Mouse (Mus musculus) cerebellum, adult 18-20 months (tissue): Measurements from ENCODE around the gene Lrrc75b.

Experiments used
- DNase-seq, 2 experiments: peaks; one replicate each; pipeline ENCODE4 v3.0.0; 2021

Lrrc75b gene

DNA sequence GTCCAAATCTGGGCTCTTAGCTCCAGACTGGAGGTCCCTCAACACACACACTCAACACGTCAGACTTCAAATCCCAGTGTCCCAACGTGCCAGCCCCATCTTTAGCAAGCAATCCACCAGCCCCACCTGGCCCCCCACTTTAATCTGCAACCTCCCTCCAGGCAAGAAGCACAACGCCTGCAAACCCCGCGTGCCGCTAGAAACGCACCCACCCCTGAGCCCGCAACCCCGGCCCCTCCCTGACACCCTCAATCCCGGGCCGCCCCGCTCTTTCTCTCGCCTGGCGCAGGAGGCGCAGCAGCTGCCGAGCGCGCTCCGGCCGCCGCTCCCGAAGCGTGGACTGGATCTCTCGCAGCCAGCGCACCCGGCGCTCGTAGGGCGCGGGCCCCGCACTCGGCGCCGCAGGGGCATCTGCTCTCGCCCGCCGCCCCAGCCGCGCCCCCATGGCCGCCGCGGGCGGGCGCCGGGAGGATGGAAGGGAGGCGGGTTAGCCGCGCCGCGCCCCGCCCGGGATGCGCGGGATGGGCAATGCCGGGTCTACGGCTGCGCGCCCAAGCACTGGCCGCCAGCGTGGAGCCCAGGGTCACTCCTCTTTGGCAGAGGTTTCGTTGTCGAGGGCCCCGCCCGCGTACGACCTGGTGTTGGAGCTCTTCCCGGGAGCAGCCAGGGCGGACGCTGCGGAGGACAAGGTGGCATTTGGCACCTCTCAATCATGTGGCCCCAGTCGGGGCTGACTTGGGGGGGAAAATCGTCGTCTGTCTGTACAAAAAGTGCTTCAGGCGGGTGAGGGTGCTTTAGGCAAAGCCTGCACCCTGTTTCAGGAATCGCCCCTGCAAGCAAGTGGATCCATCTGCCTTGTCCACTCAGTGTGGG lies at the start of gene Lrrc75b:
Gene Lrrc75b, minus strand, starts transcription at position 655 of the 873 bp plus-strand sequence.
- DNase-seq = peak; percentile 80 to 84

DNA sequence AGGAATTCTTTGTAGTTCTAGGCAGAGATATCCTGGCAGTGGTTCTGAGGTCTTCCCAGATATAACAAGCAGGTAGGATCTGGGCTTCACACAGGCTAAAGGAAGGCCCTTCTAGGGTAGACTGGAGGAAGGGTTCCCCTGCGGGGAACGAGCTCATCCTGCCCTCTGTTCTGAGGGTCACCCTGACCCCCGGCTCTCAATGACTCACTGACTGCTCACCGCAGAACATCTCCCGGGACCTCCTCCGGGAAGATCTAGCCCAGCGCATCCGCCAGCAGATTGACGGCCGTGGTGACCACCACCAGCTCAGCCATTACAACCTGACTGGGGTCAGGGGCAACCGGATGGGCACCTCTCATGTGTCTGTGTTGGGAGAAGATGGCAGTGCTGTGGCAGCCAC lies 48.8 kb upstream of the Lrrc75b start:
- no peak for DNase-seq

DNA sequence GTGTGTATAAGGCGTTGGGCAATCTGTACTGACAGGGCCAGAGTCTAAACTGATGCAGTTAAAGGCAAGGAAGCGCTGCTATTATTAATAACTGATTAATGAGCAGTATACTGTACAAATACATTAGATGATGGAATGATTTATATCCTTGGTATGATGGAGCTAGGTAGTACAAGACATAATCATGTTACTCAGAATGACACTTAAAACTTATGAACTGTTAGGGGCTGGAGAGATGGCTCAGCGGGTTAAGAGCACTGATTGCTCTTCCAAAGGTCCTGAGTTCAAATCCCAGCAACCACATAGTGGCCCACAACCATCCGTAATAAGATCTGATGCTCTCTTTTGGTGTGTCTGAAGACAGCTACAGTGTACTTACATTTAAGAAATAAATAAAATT lies 47.1 kb upstream of the Lrrc75b start:
- DNase-seq = no peak

DNA sequence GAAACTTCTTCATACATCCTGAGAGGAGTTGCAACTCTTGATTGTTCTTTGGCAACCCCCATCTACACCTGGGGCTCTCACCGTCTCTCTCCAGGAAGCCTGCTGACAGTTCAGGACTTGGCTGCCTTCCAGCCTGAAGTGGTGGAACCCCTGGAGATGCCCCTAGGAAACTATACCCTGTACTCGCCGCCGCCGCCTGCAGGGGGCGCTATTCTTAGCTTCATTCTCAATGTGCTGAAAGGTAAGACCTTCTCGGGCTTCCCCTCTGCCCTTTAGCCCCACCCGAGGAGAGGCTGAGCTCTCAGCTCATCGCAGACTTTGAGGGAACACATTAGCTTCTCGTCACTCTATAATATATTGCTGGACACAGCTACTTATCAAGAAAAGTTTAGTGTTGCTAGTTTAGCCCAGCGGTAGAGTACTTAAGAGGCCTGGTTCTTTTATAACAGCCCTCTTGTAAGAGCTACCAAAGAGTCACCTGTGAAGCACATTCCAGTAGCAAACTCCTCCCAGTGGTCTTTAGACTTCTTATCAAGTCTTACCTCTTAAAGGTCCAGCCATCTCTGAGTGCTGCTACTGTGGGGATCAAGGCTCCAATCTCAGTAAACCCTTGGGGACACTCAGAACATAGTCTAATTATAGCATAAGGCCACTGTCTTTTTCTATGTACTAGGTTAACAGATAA lies 45.2 kb upstream of the Lrrc75b start:
- no peak for DNase-seq

DNA sequence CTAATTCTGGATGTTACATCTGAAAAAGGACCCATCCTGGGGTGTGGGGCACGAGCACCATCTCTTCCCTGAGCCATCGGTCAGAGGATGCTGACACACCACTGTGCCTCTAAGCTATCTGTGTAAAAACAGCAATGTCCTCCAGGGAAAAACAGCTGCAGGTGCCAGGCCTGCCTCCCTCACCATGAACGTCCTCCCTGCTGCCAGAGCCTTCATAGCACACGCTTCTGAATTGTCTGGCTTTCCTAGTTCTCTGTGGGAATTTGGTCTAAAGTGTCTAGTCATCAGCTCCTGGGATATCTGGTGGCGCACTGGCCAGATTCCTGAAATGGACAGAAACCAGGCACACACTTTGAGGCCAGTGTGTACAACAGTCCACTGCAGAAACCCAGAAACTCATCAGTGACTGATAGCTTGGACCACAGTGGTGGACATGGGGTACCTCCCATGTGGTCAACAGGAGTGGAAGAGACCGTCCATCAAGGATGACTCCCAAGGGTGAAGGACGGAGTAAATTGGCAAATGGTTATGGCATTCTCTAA lies 40.1 kb upstream of the Lrrc75b start:
- DNase-seq = no peak

DNA sequence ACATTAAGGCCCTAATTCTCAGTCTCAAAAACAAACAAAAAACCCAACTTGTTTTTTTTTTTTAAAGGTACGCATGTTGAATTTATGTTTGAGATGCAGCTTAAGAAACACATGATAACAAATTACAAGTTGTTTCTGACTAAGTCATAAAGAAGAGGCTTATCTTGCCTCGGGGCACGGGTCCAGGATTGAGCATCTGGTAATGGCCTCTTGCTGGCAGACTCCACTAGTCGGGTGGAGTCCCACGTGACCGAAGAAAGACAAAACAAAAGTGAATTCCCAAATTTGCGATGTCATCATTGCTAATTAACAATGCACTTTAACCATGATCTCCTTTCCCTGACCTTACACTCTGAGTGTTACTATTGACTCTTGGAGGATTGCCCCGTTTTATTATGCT lies 35.9 kb upstream of the Lrrc75b start:
- DNase-seq = peak; percentile 48 to 54

DNA sequence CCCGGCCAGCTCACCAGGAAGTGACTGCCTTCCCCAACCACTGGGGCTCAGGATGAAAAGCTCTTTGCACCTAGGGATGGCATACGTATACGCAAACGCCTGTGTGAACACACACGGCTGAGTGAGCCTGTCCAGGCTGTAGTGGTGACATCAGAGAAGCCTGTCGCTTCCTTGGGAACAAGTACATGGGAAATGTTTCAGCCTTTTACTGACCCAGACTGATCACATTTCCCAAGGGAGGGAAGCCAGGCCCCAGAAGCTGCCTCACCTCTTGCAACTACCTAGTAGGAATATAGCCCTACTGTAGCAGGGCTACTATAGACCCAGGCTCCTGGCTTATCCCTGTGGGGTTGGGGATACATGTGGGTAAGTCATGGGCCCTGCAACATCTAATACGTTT lies 32.5 kb upstream of the Lrrc75b start:
- DNase-seq = no peak

DNA sequence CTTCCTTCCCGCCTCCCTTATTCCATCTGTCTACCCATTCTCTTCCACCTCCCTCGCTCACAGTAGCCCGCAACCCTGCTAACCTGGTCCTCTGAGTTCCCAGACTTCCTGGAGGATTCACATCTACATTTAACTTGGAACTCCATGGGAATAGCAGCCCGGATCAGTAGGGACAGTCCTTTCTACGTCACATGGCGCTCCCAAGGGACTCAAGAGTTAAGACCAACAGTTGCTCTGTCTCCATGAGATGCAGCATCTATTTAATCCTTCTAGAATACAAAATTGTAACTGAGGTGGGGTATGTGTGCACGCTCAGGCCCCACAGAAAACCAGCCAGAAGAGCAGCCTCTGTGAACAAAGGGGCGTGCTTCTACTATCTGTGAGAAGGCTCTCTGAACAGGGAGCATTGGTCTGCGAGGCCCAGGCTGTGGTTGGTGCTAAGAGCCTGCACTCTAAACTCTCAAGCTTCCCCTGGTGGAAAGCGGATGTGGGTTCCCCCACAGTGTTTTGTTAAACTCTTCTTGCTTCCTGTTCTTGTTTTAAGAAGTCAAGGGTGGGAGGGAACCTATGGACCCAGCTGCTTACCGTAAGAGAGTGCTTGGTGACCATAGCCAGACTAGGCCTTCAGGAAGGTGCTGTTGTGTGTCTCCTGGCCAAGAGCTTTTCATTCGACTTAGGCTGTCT lies 31.2 kb upstream of the Lrrc75b start:
- DNase-seq = no peak

DNA sequence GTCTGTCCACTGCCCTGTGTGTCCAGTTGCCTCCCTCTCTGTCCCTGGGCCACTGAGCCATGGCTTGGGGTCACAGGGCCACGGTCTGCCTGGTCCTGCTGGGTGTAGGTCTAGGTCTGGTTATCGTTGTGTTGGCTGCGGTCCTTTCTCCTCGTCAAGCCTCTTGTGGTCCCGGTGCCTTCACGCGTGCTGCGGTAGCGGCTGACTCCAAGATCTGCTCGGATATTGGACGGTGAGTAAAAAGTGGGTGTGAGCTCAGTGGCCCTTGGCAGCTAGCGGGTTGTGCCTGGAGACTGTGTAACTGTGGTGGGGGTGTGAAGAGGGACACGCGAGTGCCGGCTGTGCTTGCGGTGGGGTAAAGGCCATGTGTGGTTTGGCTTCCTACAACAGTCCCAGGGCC lies 29.5 kb upstream of the Lrrc75b start:
- no peak for DNase-seq

DNA sequence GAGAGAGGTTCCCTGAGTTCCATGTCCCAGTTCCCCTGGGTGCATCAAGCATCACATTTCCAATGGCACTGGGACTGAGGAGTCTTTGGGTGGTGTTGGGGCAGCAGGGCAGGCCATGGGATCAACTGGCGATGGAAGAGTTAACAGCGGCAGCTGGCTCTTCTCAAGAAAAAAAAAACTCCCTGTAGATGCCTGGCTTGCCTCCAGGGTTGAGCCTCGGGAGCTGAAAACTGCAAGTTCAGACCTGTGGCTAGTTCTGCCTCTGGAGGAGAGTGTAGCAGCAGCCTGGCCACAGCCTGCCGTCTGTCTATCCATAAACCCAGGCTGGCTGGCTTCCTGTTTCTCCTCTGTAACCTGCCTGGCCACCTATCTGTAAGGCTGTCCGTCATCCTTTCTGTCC lies 29.0 kb upstream of the Lrrc75b start, which contains the start of gene Ggt5:
Gene Ggt5, plus strand, starts transcription at position 212 of the 400 bp plus-strand sequence.
- no peak for DNase-seq

DNA sequence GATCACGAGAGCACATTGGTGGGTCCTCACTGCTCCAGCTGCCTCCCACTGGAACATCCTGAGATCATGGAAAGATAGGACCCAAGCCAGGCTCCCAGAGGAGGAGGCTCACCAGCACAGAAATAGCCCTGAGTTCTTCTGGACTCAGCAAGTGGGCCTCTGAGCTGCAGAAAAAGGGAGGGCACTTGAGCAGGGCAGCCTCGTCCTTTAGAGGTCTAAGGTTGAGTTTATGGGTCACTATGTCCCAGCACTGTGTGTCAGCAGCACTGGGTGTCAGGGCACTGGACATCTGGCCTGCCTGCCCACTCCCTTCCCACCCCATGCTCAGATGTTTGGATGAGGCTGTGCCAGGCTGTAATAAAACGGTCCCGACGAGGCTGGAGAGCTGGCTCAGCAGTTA lies 28.2 kb upstream of the Lrrc75b start:
- DNase-seq = no peak

DNA sequence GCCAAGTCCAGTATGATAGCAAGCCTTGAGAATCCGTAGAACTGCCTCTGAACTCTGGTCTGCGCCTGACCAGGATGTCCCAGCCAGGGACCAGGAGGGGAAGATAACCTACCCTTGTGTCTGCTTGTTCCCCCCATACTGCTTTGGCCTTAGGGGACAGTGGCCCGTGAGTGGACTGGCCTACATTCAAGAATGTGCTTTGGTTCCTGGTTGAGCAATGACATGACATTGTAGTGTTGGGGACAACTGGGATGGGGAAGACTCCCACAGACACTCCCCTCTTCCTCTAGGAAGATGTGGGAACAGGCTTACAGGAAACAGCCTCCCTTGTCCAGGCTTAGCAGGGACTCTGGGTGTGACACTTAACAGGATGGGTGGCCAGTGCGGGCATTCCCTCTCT lies 27.7 kb upstream of the Lrrc75b start:
- DNase-seq = no peak

DNA sequence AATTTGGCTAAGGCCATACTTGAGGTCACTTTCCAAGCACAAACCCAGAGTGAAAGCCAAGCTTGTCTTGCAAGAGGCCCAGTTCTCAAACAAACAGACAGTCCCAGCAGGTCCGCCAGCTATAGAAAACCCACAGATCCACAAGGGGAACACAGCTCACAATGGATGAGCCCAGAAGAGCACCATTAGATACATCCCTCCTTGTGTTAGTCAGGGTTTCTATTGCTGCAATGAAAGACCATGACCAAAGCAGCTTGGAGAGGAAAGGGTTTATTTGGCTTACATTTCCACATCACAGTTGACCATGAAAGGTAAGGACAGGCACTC lies 26.4 kb upstream of the Lrrc75b start:
- DNase-seq = no peak

DNA sequence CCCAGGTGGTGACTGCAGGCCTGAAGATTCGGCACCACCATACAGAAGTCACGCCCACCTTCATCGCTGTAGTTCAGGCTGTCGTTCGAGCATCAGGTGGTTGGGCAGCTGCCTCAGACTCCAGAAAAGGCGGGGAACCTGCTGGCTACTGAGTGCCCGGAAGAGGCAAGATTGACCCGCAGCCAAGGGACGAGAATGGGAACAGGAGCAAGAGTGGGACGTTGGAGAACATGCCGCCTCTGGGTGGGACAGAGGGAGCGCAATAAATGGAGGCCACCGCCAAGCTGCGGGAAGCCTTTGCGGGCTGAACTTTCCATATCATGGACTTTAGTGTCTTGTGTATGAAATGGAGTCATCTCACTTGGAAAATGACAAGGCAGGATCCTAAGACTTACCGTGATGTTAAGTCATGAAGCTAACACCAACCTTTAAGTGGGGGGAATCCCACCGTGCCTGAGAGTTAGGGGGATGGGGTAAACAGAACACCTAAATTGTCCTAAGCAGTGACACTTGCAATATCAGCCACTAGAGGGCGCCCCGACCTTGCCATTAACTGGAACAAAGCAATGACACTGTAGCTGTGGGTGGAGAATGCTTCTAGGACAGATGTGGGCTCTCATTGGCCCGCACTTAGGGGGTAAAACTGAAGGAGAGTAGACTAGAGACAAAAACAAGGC lies 25.9 kb upstream of the Lrrc75b start:
- peak; percentile 83 to 91 for DNase-seq

DNA sequence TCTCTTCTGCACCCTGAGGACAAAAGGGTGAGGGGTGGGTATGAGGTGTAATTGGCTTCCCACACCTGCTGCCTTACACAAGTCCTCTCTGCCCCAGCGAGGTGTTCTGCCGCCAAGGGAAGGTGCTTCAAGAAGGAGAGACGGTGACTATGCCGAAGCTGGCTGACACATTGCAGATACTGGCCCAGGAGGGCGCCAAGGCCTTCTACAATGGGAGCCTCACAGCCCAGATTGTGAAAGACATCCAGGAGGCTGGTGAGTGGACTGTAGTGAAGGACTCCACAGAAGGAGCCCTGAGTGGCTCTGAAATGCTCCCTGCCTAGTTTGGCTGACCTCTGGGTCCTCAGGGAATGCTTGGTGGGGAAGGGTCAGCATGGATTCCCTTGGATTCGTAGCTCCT lies 19.0 kb upstream of the Lrrc75b start:
- DNase-seq = no peak

DNA sequence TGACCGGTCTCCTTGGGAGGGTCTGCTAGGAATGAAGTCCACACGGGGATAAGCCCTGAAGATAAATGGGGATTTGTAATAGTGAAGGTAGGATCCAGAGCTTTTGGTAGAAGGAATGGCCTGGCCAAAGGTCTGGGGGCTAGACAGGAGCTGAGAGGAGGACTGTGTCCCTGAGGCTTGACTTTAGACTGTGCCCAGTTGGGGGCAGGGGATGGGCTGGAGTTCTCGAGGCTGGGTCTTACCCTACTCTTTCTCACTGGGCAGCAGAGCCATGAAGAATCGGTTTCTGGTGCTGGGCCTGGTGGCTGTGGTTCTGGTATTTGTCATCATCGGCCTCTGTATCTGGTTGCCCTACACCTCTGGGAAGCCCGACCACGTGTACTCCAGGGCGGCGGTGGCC lies 13.8 kb upstream of the Lrrc75b start:
- no peak for DNase-seq

DNA sequence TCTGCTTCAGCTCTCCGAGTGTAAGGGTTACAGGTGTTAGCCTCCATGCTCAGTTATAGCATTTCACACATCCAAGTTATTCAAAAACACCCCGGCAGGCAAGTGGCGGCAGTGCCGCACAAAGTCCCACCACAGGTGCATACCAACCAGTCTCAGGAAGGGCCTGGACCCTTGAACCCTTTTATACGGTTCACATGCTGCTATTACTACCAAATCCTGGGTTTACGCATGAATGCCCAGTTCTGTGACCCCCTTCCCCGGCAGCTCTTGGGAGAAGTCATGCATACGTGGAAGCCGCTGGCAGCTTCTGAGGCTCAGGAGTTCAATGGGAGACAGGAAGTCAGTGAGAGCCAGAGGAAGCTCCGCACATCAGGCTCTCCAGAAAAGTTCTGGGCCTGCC lies 13.1 kb upstream of the Lrrc75b start:
- DNase-seq = no peak

DNA sequence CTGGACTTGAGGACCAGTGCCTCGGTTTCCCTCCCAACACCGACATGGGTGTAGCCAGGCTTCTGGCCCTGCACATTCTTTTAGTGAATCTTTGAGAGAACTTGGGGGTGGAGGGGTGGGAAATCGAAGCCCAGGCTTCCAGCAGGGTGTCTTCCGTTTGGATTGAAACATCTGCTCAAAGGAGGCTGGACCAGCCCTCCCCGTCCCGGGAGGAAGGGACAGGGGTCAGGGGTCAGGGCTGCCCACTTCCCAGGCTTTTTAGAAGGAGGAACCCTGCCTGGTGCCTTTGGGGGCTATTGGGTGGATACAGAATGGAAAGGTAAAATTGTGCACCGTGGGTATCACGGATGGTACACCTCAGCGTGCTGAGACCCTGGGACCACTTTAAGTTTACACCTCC lies 11.8 kb upstream of the Lrrc75b start:
- no peak for DNase-seq

DNA sequence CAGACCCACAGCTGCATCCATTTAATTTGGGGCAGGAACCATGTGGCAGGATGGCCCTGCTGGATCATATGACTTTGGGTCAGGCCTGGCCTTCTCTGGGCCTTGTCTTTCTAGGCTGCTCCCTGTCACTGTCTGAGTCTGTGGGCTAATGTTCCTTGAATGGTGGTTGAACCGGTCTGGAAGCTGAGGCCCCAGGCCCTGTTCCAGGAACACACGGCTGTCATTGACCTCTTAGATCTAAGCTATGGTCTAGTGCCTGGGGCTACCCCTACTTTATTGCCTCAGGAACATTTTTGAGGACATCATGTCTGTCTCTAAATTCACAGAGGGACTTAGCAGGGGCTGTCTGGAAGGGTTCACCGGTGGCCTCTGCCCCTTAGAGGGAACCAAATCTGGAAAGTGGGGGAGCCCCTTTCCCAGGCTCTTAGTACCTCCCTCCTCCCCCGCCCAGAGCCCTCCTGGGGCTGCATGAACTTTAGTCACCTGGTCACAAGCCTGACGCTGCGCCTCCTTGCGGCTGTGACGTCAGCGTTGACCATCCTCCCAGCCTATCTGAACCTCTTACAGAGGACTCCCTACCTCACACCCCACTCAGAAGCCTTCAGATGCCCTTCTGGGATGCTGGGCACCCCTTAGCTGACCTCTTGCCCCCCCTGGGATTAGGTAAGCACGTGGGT lies 11.0 kb upstream of the Lrrc75b start:
- DNase-seq = no peak

DNA sequence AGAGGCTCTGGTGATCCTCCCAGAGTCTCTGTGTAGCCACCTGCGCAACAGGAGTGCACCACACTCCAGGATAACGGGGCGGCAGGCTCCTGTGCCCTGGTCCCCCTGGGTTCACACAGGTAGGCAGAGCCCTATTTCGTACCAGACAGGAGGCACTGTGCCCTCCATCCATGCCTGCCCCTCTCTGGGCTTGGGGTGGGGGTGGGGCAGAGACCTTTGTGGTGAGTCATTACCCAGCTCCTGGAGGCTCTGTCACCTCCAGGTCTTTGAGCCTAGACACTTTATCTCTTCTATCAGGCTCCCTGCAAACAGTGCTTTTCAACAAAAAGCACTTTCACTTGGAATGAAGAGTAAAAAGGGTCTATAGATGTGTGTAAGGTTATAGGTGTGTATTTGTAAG lies 8.7 kb upstream of the Lrrc75b start:
- DNase-seq = no peak

DNA sequence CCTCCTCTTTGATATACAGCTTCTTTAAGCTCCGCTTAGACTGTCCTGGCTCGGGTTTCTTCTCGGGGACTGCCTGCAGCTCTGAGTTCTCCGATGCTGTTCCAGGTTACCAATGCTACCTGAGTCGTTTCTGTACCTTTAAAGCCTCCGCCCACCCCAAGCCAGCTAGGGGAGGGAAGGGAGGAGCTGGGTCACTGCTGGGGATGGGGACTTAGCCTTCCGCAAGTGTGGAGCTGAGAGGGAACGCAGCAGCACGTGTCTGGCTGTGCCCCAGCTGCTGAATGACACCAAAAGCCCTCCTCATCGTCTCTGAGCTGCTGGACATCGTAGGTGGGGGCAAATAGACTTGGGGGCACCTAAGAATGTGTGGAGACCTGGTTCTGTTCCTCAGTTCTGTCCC lies 8.3 kb upstream of the Lrrc75b start:
- no peak for DNase-seq

DNA sequence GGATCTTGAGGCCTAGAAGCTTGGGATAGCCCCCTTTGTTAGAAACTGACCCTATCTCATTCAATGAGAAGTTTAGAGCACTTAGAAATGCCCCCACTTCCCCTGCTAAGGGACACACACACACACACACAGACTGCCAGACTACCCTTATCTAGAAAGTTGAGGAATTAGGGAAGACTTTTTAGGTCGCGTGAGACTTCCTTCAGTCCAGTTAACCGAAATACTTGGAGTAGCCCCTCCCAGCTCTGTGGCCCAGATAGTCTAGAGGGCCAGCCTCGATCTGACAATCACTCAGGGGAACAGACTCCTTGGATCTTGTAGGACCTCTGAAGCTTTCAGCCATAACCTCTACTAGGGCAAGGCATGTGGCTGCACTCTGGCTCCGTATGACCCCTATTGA lies 7.9 kb upstream of the Lrrc75b start:
- no peak for DNase-seq
